Mouse (Mus musculus): ENCODE measurements at regions not wholly inside any gene's neighbourhood (a gene's known extent, or its start where the extent isn't known, plus 50 kb on each side); places are given as distances from the start of the nearest gene placed in this dataset.

DNA sequence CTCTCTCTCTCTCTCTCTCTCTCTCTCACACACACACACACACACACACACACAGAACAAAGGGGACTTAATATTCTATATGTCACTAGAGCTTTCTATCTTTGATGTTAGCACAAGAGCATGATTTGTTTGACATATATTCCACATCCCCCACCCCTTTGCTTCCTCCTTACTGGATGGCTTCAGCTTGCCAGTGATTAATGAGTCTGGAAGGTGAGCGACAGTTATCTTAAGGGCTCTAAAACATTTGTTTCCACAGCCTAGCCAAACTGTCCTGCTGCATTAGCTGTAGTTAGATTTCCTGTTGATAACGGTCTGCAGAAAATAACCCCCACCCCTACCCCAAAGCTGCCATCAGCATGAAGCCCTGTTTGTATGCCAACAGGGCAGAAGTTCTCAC, 527.7 kb upstream of the Jag1 start:
- TF ChIP-seq CTCF (IDR thresholded peaks at IDR 0.05; ENCODE audit: low read depth) (no peak), EP300 (optimal IDR thresholded peaks at IDR 0.05) (no peak)

Data from stomach, postnatal 0 days (tissue).